Mouse (Mus musculus) Patski (cell line): ENCODE measurements around the gene Narf. TPM values are rescaled to one million over a fixed set of nuclear protein-coding genes. Genes with fewer than 3 reads are reported as not detected.

Experiments used
- ATAC-seq: fragments of 100-300 bp; one replicate; pipeline ENCODE4 v1.8.0; 2021
- CTCF ChIA-PET: fragments of 350-600 bp; sonication (Branson Sonifier 250); formaldehyde crosslinking; loops from one replicate; lab custom pipeline; 2022; ENCODE audit warnings: inconsistent platforms; lab: Charles Lee
- POLR2A ChIA-PET: fragments of 350-600 bp; sonication (Branson Sonifier 250); formaldehyde crosslinking; loops from one replicate; lab custom pipeline; 2022; ENCODE audit warnings: antibody characterized with exemption, inconsistent platforms; lab: Charles Lee
- DNase-seq: peaks from one replicate; pipeline ENCODE4 v3.0.0-alpha.2; 2011; ENCODE audit warnings: low read depth, low spot score
- H3K27me3 ChIP-seq: fragments of 371-371 bp; one replicate; pipeline ENCODE4 v1.5.1; 2021
- CTCF ChIP-seq: fragments of 100-300 bp; IDR thresholded peaks from one replicate; pipeline ENCODE4 v1.5.1; 2021
- in situ Hi-C: fragments of 300-500 bp; cut with MboI; formaldehyde crosslinking; loops from 3 replicates; pipeline ENCODE4 v1.11.1; 2018; ENCODE audit warnings: low pct_unique_long_range_greater_than_20kb, mixed read lengths
- polyA plus RNA-seq: library from polyadenylated mRNA; unstranded; gene quantifications from one replicate; pipeline ENCODE4 v1.2.3, GENCODE M21; 2021

Gene Narf
- polyA plus RNA-seq, 1 experiment from 2014 or later: 26.3 TPM

DNA sequence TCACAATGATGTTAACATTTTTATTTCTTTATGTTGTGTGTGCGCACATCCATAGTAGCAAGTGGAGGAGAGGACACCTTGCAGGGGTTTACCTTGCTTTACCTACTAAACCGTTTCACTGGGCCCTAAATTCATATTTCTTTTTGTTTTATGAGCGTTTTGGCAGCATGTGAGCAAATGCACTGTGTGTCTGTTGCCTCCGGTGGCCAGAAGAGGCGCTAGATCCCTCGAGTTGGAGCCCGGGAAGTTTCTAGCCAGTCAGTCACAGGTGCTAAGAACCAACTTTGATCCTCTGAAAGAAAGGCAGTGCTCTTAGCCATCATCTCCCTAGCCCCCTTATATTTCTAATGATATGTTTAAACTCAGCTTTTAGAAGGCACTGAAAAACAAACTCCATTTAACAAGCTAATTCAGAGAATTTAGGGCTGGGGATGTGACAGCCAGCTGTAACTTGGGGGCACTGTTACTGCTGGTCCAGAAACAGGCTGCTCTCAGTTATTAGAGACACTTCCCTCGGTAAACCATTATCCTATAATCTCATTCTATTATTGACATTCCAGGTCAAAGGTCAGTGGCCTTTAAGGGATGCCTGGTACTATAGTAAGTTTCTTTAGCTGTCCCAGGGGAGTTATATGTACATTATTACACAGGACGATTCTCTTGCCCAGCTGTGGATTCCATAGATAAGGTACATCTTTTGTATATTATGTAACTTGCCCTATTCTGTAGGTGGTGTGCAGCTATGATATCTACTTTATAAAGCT is 1.4 kb upstream of the Narf start:
- no peaks in the 10 kb centered on the region for H3K27me3 ChIP-seq
- DNase-seq: no peak
- CTCF ChIA-PET: interaction anchor here (1.5 to 2.6 kb wide), 3 partner anchors 8 to 23 kb away, joined by 5 to 12 read pairs (median 6); no protein-coding TSS in a partner anchor
- in situ Hi-C loops: no loop called here
- POLR2A ChIA-PET: interaction anchor here (0.7 to 2.7 kb wide), 3 partner anchors 11 to 832 kb away, joined by 3 to 8 read pairs (median 3); no protein-coding TSS in a partner anchor
- no peak for ATAC-seq
- TF ChIP-seq CTCF: peak; percentile 81

DNA sequence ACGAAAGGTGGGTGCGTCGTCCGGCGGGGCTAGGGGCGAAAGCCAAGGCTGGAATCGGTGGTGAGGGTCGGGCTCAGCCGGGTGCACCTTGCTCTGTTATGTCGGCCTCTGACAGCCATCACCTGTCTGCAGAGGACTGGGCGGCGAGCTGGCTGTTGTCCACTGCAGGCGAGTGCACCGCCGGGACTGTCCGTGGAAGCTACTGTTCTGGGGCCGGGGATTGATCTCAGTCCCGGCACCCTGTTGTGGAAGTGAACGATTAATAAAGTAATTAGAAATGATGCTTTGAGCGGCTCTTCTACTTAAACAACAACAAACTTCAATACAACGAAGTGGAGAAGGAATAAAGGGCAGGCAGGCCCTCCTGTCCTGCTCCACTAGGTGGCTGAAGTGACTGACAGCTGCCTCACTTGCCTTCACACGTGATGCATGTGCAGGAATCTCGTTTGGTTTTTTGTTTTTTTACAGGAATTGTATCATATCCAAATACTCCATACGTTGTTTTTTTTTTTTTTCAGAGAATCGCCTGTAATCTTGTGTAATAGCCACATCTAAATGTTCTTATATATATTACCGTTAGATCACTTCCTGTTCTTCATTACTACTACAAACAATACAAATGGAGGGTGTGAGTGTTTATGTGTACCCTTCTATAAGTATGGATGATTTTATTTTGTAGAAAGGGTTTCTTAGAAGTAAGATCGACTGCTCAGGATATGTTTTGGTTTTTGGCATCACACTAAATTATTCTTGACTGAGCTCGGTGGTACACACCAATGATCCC is 484 bp downstream of the Narf start:
- in situ Hi-C loops: no loop called here
- no peaks in the 10 kb centered on the region for H3K27me3 ChIP-seq
- ChIA-PET CTCF (interaction anchor here (1.4 to 2.6 kb wide), 3 partner anchors 12 to 14 kb away, joined by 4 to 12 read pairs (median 5); no protein-coding TSS in a partner anchor), POLR2A (interaction anchor here (1.2 to 2.2 kb wide), 2 partner anchors 9 to 21 kb away, joined by 4 to 8 read pairs; partner anchors contain the start of gene Cybc1)
- DNase-seq: no peak
- peak; percentile 39 for TF ChIP-seq CTCF
- peak; percentile 28 for ATAC-seq

- ATAC-seq: no peak
- POLR2A ChIA-PET: no interaction called here
- TF ChIP-seq CTCF: no peak
- no peaks in the 10 kb centered on the region for H3K27me3 ChIP-seq
- no peak for DNase-seq
- in situ Hi-C loops: no loop called here
- CTCF ChIA-PET: no interaction called here
These were observed 2.6 kb downstream of the Narf start for GRCm38 (mm10) chr11:121239669-121240068.

GRCm38 (mm10) chr11:121250196-121250595 is 13.1 kb downstream of the Narf start:
- POLR2A ChIA-PET: interaction anchor here (1.0 kb wide), 1 partner anchor 9 kb away, joined by 3 read pairs; no protein-coding TSS in a partner anchor
- ATAC-seq: no peak
- no peak for TF ChIP-seq CTCF
- CTCF ChIA-PET: interaction anchor here (1.2 kb wide), 1 partner anchor 9 kb away, joined by 3 read pairs; no protein-coding TSS in a partner anchor
- no peaks in the 10 kb centered on the region for H3K27me3 ChIP-seq
- DNase-seq: no peak
- in situ Hi-C loops: no loop called here

DNA sequence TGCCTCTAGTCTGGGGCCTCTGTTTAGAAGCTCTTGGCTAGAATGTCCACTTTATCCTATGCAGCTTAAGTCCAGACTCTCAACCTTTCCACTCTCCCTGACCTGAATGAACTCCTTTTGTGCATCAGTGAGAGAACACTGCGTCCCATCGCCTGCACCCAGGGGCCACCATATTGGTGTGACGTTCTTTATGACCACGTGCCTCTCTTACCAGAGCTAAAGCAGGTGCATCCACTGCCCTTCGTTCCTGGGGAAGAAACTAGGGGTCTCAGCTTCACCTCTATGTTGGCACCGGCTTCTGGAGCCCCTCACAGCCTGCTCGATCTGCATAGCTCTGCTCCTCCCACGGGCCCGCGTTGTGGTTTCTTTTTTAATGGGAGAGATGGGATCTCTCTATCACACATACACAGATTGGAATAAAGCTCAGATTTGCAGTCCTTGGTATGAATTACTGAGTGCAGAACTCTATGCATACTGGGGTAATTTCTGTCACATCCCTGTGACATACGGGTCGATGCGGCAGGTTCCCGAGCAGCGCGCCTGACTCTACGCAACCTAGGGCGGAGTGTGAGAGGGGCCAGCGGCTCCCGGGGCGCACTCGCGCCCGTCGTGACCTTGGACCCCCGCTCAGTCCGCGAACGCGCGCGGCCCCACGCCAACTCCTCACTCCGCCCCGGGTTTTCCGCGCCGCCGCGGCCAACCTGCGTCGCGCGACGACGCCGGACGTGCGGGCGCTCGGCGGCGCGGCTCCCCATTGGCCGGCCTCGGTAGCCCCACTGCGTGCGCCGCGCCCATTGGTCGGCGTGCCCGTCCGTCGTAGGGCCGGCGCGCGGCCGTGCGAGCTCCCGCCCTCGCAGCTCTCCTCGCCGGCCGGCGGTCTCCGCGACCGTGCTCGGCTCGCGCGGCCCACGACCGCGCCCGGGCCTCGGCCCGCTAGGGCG is 22.4 kb downstream of the Narf start, which contains the start of gene Foxk2:
Foxk2 (plus strand) TSS at position 831 of the 941 bp plus-strand sequence.
- ChIA-PET POLR2A (interaction anchor here (0.6 to 1.4 kb wide), 8 partner anchors 9 to 174 kb away, joined by 3 to 4 read pairs (median 3); no protein-coding TSS in a partner anchor), CTCF (interaction anchor here (1.1 to 1.4 kb wide), 2 partner anchors 9 to 24 kb away, joined by 3 to 5 read pairs; no protein-coding TSS in a partner anchor)
- in situ Hi-C loops: no loop called here
- no peak for TF ChIP-seq CTCF
- H3K27me3 ChIP-seq: no peaks in the 10 kb centered on the region
- DNase-seq (no peak), ATAC-seq (peak; percentile 96)

DNA sequence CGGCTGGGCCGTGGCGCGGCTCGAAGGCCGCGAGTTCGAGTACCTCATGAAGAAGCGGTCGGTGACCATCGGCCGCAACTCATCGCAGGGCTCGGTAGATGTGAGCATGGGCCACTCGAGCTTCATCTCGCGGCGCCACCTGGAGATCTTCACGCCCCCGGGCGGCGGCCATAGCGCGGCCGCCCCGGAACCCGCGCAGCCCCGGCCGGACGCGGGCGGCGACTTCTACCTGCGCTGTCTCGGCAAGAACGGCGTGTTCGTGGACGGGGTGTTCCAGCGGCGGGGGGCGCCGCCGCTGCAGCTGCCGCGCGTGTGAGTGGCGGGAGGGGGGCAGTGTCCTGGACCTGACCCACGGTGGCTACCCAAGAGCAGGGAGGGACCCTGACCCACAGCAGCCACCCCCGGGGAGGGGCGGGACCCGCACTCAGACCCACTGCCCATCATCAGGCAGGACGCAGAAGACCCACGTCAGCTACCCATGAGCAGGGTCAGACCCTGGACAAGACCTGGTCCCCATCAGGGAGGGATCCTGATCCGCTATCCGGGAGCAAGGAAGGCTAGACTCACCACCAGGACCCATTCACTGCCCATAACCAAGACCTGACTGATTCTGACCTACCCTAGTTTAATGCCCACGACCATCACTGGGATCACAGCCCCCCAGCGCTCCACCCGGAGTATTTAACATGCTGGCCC is 23.3 kb downstream of the Narf start:
- TF ChIP-seq CTCF: no peak
- CTCF ChIA-PET: no interaction called here
- ATAC-seq (peak; percentile 10), DNase-seq (no peak)
- in situ Hi-C loops: no loop called here
- POLR2A ChIA-PET: interaction anchor here (0.6 to 1.4 kb wide), 4 partner anchors 8 to 228 kb away, joined by 3 to 4 read pairs (median 3); no protein-coding TSS in a partner anchor
- H3K27me3 ChIP-seq: no peaks in the 10 kb centered on the region

DNA sequence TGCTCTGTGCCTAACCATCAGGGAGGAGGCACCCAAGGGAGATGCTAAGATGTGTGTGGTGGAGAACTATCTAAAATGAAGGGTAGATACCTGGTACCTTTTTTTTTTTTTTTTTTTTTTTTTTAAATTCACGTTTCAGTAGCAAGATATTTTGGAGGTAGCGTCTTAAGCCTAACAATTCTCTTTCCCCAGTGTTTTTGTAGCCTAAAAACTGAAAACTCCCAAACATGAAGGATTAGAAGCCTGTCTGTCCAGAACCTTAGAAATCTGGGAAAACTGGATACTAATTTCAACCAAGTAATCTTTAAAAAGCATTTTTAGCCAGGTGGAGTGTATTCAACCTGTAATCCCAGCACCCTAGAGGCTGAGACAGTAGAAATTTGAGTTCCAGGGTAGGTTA is 24.0 kb downstream of the Narf start:
- no peak for ATAC-seq
- DNase-seq: no peak
- in situ Hi-C loops: no loop called here
- ChIA-PET CTCF (no interaction called here), POLR2A (interaction anchor here (0.6 kb wide), 1 partner anchor 7 kb away, joined by 4 read pairs; no protein-coding TSS in a partner anchor)
- H3K27me3 ChIP-seq: no peaks in the 10 kb centered on the region
- no peak for TF ChIP-seq CTCF

DNA sequence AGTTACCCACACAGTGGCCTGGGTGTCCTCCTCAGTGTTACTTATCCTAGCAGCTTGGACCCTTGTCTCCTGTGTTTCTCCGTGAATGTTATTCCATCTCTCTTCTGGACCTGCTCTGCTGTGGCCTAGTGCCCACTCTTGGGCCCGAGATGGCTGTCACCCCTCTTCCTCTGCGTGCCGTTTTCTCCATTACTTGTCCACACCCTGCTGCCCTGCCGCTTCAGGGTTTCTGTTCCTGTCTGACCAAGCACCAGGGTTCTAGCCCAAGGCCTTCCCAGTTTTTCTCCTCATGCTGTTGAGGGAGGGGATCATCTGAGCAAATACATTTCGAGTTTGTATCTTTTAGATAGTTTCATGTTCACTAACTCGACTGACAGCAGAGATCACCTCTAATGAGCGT is 40.5 kb downstream of the Narf start:
- in situ Hi-C loops: no loop called here
- POLR2A ChIA-PET: no interaction called here

GRCm38 (mm10) chr11:121278011-121278410 is 41.0 kb downstream of the Narf start:
- ChIA-PET CTCF (no interaction called here), POLR2A (no interaction called here)
- TF ChIP-seq CTCF: no peak
- ATAC-seq (no peak), DNase-seq (no peak)
- in situ Hi-C loops: no loop called here
- no peaks in the 10 kb centered on the region for H3K27me3 ChIP-seq

More for the DNA sequence above, 40.5 kb downstream of the Narf start:
- DNase-seq: no peak
- no peaks in the 10 kb centered on the region for H3K27me3 ChIP-seq
- TF ChIP-seq CTCF: no peak
- CTCF ChIA-PET: no interaction called here
- no peak for ATAC-seq
